Mouse (Mus musculus): ENCODE results near the gene Wdr20.

The Wdr20 gene

GRCm38 (mm10) chr12:110830293-110831024, 92.7 kb downstream of the Wdr20 start:
- no peak for DNase-seq

GRCm38 (mm10) chr12:110835182-110835581, 97.4 kb downstream of the Wdr20 start:
- no peak for DNase-seq

- no peak for DNase-seq
Observed at GRCm38 (mm10) chr12:110836729-110837128, 99.0 kb downstream of the Wdr20 start.

GRCm38 (mm10) chr12:110837192-110837841, 99.6 kb downstream of the Wdr20 start:
- DNase-seq: no peak

GRCm38 (mm10) chr12:110837850-110838249, 100.1 kb downstream of the Wdr20 start:
- DNase-seq: no peak

GRCm38 (mm10) chr12:110840348-110841198, 102.8 kb downstream of the Wdr20 start, which contains the start of gene Mok:
TSS of gene Mok (minus strand) at chr12:110840939.
- DNase-seq: peak; percentile 95

- no peak for DNase-seq
Observed at GRCm38 (mm10) chr12:110841731-110842493, 104.2 kb downstream of the Wdr20 start.

GRCm38 (mm10) chr12:110843194-110844048, 105.7 kb downstream of the Wdr20 start:
- DNase-seq: peak; percentile 86

GRCm38 (mm10) chr12:110844227-110845130, 106.7 kb downstream of the Wdr20 start:
- DNase-seq: peak; percentile 44

- peak; percentile 97 for DNase-seq
Observed at GRCm38 (mm10) chr12:110845131-110845880, 107.6 kb downstream of the Wdr20 start.

- DNase-seq: no peak
Observed at GRCm38 (mm10) chr12:110846191-110846765, 108.5 kb downstream of the Wdr20 start.

- peak; percentile 84 for DNase-seq
Observed at GRCm38 (mm10) chr12:110850010-110850928, 112.5 kb downstream of the Wdr20 start, which contains the start of gene Zfp839. TSS of gene Zfp839 (plus strand) at chr12:110850253.

GRCm38 (mm10) chr12:110850929-110851256, 113.1 kb downstream of the Wdr20 start:
- no peak for DNase-seq

- DNase-seq: peak; percentile 66
Observed at GRCm38 (mm10) chr12:110851414-110851813, 113.7 kb downstream of the Wdr20 start.

GRCm38 (mm10) chr12:110851923-110852322, 114.2 kb downstream of the Wdr20 start:
- no peak for DNase-seq
